Mouse (Mus musculus) mammary gland, adult 2 months (tissue): ENCODE results near the gene Olfr401. TPM values are rescaled to one million over a fixed set of nuclear protein-coding genes. Genes with fewer than 3 reads are reported as not detected.

Source experiments
- polyA plus RNA-seq: library from polyadenylated mRNA; depleted of rRNA; stranded (reverse); fragments of >200 nt; gene quantifications from 2 replicates; pipeline ENCODE4 v1.2.3, GENCODE M21; 2012; ENCODE audit warnings: low replicate concordance; rRNA removed

Olfr401 gene
- not detected in 2 replicates for polyA plus RNA-seq

DNA sequence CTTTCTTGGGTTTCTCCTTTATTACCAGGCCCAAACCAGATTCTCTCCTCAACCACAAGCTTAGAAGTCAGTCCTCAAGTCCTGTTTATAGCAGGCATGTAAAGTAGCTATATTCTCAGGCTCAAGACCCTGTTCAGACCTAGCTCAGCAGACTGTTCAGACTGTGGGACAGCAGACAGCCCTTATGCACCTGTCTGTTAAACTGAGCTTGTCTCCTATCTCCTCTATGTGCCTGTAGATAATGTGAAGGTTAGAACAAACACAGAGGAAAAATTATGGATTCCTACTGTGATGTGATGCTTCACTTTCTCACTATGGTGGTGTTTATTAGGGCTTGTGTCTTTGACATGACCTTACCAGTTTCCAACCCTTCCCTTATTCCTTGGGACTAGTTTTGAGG is at the start of gene Olfr401:
Gene Olfr401, plus strand, starts transcription at position 301 of the 400 bp plus-strand sequence.

DNA sequence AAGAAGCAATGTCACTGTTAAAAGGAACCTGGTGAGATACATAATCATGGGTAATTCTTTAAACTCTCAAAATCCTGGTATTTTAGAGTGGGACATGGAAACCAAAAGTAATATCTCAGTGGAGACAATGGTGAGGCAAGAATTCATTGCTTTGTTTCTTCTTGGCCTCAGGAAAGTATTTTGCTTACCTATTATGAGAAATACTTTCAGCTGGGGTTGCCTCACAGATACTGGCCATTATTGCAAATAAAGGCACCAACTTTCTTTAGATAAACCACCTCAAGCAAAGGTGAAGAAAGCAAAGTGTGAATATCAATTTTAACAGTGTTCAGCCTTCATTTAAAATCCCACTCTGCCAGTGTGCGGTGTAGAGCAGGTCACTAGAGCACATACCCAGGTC is 43.9 kb upstream of the Olfr401 start, which contains the start of gene Zfp616:
Gene Zfp616, plus strand, starts transcription at position 301 of the 400 bp plus-strand sequence.

DNA sequence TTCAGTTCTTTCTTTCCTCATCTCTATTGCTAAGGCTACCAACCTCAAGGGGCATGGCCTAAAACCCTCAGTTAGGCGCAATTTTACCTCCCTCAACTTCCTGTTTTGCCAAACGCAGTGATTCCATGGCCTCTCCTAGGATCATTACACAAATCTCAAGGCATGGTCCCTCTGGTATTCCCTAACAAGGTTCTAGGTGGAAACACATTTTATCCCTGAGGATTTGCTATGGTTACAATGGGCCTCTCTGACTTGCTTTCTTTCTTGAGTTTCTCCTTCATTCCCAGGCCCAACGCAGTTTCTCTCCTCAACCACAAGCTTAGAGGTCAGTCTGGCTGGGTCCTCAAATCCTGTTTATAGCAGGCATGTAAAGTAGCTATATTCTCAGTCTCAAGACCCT is 39.7 kb downstream of the Olfr401 start, which contains the start of gene Olfr402:
Gene Olfr402, plus strand, starts transcription at position 301 of the 400 bp plus-strand sequence.

Other genes starting within 250 kb of the Olfr401 start
- gene Olfr394, start 222.9 kb upstream of the Olfr401 start, polyA plus RNA-seq, result not detected in 2 replicates
- gene Olfr395, start 204.4 kb upstream of the Olfr401 start, polyA plus RNA-seq, result not detected in 2 replicates
- not detected in 2 replicates for gene Olfr23, start 177.0 kb upstream of the Olfr401 start, polyA plus RNA-seq
- gene Olfr397, start 152.9 kb upstream of the Olfr401 start, polyA plus RNA-seq, result not detected in 2 replicates
- gene Olfr398, start 123.3 kb upstream of the Olfr401 start, polyA plus RNA-seq, result not detected in 2 replicates
- not detected in 2 replicates for gene Olfr139, start 57.2 kb upstream of the Olfr401 start, polyA plus RNA-seq
- not detected in 2 replicates for gene Olfr399, start 57.1 kb upstream of the Olfr401 start, polyA plus RNA-seq
- not detected in 2 replicates for gene Zfp616, start 43.8 kb upstream of the Olfr401 start, polyA plus RNA-seq
- gene Olfr402, start 39.8 kb downstream of the Olfr401 start, polyA plus RNA-seq, result not detected in 2 replicates
- not detected in 2 replicates for gene Olfr403, start 72.5 kb downstream of the Olfr401 start, polyA plus RNA-seq
- not detected in 2 replicates for gene Olfr43, start 97.7 kb downstream of the Olfr401 start, polyA plus RNA-seq
- gene Olfr406, start 146.1 kb downstream of the Olfr401 start, polyA plus RNA-seq, result not detected in 2 replicates
- not detected in 2 replicates for gene Olfr59, start 170.0 kb downstream of the Olfr401 start, polyA plus RNA-seq
- gene Olfr410, start 224.3 kb downstream of the Olfr401 start, polyA plus RNA-seq, result not detected in 2 replicates
- not detected in 2 replicates for gene Olfr411, start 238.9 kb downstream of the Olfr401 start, polyA plus RNA-seq
- not detected in 2 replicates for gene Olfr412, start 248.4 kb downstream of the Olfr401 start, polyA plus RNA-seq